Mouse (Mus musculus) olfactory bulb, adult 2 months (tissue): ENCODE measurements around the gene Bcat1.

Experiments
- CTCF ChIP-seq: fragments of 200-500 bp; IDR thresholded peaks from 2 replicates; pipeline ENCODE4 v1.5.1; 2012; ENCODE audit warnings: low read depth, mild to moderate bottlenecking, low read length, moderate library complexity; ENCODE audit not compliant: insufficient read depth
- POLR2A ChIP-seq: fragments of 200-500 bp; IDR thresholded peaks from 2 replicates; pipeline ENCODE4 v1.6.1; 2012; ENCODE audit warnings: mild to moderate bottlenecking, low read depth, low read length, moderate library complexity; ENCODE audit not compliant: insufficient read depth

- no peak for TF ChIP-seq CTCF
- no peak for TF ChIP-seq POLR2A
These were observed 30.3 kb upstream of the Bcat1 start for GRCm38 (mm10) chr6:145106163-145106842.
